Mouse (Mus musculus) E14TG2a.4 (cell line): ENCODE data around the gene Nlrp1b.

Experiments used
- CTCF ChIP-seq: conservative IDR thresholded peaks from 2 replicates; pipeline ENCODE4 v1.5.1; 2014; ENCODE audit warnings: low read length
- NANOG ChIP-seq: IDR thresholded peaks from 2 replicates; pipeline ENCODE4 v1.6.1; 2014; ENCODE audit warnings: borderline replicate concordance, low read length, mixed read lengths
- POU5F1 ChIP-seq: IDR thresholded peaks from 2 replicates; pipeline ENCODE4 v1.6.1; 2014; ENCODE audit warnings: low read length, borderline replicate concordance

GRCm38 (mm10) chr11:71164139-71164538, 66.4 kb downstream of the Nlrp1b start:
- no peak for TF ChIP-seq CTCF
- TF ChIP-seq NANOG: no peak
- TF ChIP-seq POU5F1: no peak
